Mouse (Mus musculus) lung, postnatal 4 days (tissue): ENCODE data around the gene Gpalpp1.

ENCODE experiments used
- DNase-seq, 2 experiments: peaks; one replicate each; pipeline ENCODE4 v3.0.0; 2021

The Gpalpp1 gene

DNA sequence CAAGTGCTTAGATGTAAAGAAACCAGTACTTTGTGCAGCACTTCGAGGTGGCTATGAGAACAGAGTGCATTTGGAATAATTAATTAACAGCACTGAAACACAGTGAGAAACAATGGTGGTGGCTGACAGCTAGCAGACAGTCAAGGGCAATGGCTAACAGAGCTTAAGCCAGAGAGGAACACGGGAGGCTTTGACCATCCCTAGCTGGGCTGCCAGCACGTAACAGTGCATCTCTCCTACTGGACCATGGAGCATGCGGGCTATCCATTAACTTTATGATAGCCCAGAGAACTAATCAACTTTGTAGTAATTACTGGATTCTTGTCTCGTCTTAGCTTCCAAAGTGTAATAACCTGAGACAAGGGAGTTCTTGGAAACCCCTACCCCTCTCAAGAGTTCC, 12.7 kb downstream of the Gpalpp1 start:
- no peak for DNase-seq

DNA sequence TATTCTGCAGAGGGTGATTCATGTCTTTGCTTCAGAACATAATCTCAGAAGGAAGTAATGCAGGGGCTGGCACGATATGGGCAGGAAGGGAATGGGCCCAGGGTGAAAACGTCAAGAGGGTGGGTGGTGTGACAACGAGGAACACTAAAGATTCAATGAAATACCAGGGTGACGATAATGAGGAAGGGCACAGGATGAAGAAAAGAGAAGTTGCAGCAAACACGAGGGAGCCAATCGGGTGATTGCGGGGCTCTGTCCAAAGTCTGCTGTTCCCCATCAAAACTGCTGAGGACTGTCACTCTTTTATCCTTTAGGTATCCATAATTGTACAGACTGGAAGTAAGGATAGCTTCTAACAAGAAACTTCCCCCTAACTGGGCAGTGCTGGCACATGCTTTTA, 13.3 kb downstream of the Gpalpp1 start:
- no peak for DNase-seq

DNA sequence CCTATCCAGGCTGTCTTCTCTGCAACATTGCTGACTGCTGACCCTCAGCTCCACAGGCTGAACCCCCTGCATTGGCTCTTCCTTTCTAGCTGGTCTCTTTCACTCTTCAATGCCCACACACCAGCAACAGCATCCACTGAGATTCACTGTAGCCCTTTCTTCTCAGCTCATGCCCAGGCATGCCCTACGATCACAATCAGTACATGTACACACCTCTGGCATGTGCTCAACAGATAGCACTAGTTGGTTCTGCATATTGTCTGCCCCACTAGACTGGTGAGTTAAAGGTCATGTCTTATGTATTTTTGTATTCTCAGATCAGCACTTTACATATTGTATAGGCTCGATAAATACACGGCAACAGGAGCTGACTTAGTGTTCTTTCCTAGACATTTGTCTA, 26.4 kb downstream of the Gpalpp1 start:
- no peak for DNase-seq

DNA sequence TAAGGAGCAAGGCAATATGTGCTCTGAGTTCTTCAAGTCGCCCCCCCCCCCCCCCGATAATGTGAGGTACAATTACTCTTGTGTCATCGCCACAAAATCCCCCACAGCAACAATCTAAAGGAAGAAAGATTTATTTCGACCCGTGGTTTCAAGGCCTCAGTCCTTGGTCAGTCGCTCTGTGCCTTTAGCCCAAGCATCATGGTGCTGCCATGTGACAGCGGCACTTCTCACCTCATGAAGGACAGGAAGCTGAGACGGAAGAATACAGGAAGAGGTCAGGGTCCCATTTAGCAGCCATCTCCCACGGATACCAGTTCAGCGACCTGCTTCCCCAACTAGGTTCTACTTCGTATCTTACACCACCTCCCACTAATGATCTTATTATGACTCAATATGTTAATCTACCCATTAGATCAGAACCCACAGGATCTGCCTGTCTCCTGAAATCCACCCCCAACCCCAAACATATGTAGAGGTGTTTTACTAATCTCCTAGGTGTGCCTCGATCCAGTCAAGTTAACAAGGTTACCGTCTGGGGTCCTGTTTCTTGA, 28.4 kb downstream of the Gpalpp1 start:
- DNase-seq, result no peak

GRCm38 (mm10) chr14:76081451-76081850, 29.1 kb downstream of the Gpalpp1 start:
- DNase-seq, result peak; percentile 38 to 44

- peak in 1 of 2 experiments; percentile 33 for DNase-seq
Measured at GRCm38 (mm10) chr14:76077088-76077491, 33.5 kb downstream of the Gpalpp1 start.

- no peak for DNase-seq
Measured at GRCm38 (mm10) chr14:76076602-76077001, 34.0 kb downstream of the Gpalpp1 start.

DNA sequence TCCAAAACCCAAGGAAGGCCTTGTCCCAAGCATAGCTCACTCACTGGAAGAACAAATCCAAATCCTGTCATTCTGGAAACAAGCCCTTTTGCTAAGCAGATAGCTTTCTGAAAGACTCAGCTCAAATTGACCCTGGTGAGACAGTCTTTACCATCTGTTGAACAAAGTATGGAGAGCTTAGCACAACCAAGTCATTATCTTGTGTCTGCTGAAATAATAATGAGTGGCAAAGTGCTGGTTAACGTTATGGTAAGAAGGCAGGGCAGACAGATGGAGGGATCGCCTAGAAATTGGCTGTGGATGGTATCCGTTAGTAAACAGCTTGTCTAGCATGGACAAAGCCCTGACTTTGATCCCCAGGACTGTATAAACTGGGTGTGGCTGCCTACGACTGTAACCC, 34.8 kb downstream of the Gpalpp1 start:
- DNase-seq, result no peak

DNA sequence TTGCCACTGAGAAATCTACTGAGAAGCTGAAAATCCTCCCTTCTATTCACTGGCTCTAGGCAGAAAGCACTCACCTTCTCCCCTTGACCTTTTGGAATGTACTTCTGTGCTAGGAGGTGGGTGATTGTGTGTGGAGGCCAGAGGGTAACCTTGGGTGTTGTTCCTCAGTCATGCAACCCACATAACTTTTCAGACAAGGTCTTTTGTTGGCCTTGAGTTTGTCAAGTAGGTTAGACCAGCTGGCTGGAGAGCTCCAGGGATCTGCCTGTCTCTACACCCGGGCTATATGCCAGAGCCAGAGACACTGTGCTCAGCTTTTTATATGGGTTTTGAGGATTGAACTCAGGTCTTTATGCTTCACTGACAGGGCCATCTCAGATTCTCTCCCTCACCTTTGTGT, 36.4 kb downstream of the Gpalpp1 start:
- DNase-seq, result no peak

DNA sequence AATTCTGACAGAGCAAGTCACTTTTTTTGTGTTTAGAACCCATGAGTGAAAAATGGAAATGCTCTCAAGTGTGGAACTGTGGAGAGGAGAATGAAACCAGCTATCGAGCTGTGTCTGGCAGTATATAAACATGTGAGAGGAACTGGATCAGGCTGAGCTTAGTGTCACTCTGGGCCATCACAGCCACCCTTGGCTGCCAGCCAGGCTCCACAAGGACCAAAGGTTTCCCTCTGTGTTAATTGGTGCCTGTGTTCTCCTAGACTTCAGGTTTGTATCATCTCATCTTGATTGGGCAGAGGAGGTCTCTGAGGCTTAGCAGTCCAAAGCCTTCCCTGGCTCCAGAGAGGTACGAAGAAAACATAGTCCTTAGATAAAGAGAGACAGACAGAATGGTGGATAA, 37.9 kb downstream of the Gpalpp1 start:
- DNase-seq, result no peak

DNA sequence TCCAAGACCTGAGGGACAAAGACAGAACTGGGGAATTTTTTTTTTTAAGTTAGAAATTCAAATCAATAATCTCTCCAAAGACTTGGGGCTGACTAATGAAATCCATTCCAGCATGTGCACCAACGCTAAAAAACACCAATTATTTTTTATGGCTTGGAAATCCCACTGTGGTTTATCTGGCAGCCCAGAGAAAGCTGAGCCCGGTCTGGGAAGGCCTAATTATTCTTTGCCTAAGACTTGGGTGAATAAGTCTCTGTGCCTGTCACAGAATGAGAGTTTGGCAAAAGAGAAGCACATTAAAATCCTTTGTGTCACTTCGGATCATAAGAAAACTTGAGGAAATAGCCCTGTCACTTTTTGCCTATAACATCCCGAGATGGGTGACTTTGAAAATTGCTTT, 41.3 kb downstream of the Gpalpp1 start:
- DNase-seq, result no peak

- DNase-seq, result no peak
Measured at GRCm38 (mm10) chr14:76068296-76068695, 42.3 kb downstream of the Gpalpp1 start.

- DNase-seq, result no peak
Measured at GRCm38 (mm10) chr14:76067237-76067636, 43.3 kb downstream of the Gpalpp1 start.

DNA sequence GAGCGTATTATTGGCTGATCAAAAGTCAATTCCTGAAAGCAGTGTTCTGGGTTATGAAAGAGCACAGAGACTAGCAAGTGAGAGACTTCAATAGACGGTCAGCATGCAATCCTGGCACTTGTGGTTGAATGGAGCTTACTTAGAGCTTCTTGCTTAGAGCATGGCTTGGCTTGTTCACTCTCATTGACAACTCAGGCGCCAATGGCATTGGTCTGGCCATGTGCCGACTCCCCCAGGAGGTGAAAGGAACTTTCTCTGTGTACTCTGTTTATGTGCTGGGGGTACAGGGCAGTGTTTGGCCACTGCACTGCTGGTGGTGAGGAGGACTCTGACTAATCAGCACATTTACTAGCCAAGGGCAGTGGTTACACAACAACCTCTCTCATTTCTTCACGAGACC, 51.1 kb downstream of the Gpalpp1 start:
- no peak for DNase-seq

DNA sequence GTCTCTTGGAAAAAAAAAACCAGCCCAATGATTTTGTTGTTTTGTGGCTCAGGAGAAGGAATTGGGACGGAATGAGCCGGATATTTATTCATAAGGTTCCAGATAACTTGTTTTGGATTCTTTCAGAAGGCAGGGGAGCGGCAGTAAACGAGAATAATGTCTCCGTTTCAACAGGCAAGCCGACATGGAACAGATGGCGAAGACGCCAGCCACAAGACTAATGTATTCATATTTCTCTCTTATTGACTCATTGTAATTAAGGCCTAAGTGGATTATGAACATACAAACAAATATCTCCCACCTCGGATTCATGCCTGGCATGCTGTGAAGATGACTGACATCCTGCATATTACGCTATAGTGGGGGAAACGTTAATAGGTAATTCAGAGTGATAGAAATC, 56.8 kb downstream of the Gpalpp1 start:
- DNase-seq, result no peak

DNA sequence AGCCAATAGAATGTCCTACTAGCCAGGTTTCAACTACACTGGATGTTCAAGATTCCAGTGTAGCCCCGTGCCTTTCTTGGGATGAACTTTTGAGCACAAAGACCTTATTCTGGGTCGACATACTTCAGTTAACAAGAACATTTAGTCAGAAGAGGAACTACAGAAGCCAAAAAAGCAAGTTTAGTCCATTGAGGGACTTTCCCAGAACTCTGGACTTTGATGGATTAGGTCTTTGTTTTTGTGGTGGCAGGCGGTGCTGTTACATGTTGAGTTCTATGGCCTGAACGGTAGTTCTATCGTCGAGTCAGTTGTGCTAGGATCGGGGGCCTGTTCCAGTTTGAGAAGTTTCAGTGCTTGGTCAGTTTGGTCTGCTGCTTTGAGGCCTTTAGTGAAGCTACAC, 58.6 kb downstream of the Gpalpp1 start:
- no peak for DNase-seq

DNA sequence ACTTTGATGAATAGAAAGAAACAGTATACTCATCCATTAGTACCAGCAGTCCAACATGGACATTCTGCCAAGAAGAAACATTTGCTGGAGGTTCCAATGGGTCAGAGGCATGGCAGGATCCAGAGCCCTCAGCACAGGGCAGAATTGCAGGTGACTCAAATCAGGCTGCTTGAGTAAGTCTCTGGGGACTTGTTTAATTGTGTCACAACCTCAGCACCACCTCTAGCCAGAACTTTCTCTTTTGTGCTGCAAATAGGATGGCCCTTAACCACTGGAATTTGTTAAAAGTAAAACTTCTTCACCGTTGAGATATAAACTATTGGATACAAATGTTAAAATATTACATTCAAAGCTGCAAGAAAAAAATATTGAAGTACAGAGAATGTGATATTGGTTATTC, 64.8 kb downstream of the Gpalpp1 start:
- DNase-seq, result no peak

- no peak for DNase-seq
Measured at GRCm38 (mm10) chr14:76044164-76044557, 66.4 kb downstream of the Gpalpp1 start.

- DNase-seq, result no peak
Measured at GRCm38 (mm10) chr14:76043251-76044163, 67.1 kb downstream of the Gpalpp1 start.
